Mouse (Mus musculus) G1E (cell line): ENCODE data around the gene Duoxa2. TPM values are rescaled to one million over a fixed set of nuclear protein-coding genes. Genes with fewer than 3 reads are reported as not detected.

Experiments used
- ATAC-seq: 2 replicates; pipeline ENCODE4 v1.8.0; 2016; ENCODE audit warnings: mild to moderate bottlenecking; ENCODE audit not compliant: insufficient number of reproducible peaks, poor library complexity, low FRiP score, severe bottlenecking; ENCODE audit errors: extremely low read depth
- DNase-seq: peaks from one replicate; pipeline ENCODE4 v3.0.0; 2012; ENCODE audit warnings: low spot score
- H3K27me3 ChIP-seq: 2 replicates; pipeline ENCODE4 v1.6.1; 2012; ENCODE audit warnings: mild to moderate bottlenecking, low read length, inconsistent platforms; ENCODE audit not compliant: insufficient read depth
- H3K36me3 ChIP-seq: replicated peaks from 2 replicates; pipeline ENCODE3; 2012; ENCODE audit warnings: mild to moderate bottlenecking, inconsistent platforms
- H3K4me1 ChIP-seq: 2 replicates; pipeline ENCODE4 v1.6.1; 2012; ENCODE audit warnings: low read depth, low read length, inconsistent platforms, mixed read lengths; ENCODE audit not compliant: insufficient read depth
- H3K4me3 ChIP-seq: 2 replicates; pipeline ENCODE4 v1.5.1; 2012; ENCODE audit warnings: low read depth, mild to moderate bottlenecking, inconsistent platforms, low read length, moderate library complexity, mixed read lengths
- H3K9me3 ChIP-seq: replicated peaks from 2 replicates; pipeline ENCODE4 v1.6.1; 2012; ENCODE audit warnings: inconsistent platforms
- CTCF ChIP-seq: IDR thresholded peaks from 2 replicates; pipeline ENCODE4 v1.5.1; 2012; ENCODE audit warnings: low read depth, low read length, inconsistent platforms, mixed read lengths
- GATA1 ChIP-seq: IDR thresholded peaks from 2 replicates; pipeline ENCODE4 v1.6.1; 2012; ENCODE audit warnings: borderline replicate concordance, low read length, inconsistent platforms, mixed read lengths
- GATA2 ChIP-seq: IDR thresholded peaks from 2 replicates; pipeline ENCODE4 v1.6.1; 2012; ENCODE audit warnings: low read depth, low read length, inconsistent platforms, borderline replicate concordance
- POLR2AphosphoS5 ChIP-seq: IDR thresholded peaks from 2 replicates; pipeline ENCODE4 v1.6.1; 2012; ENCODE audit warnings: low read depth, low read length, inconsistent platforms; ENCODE audit not compliant: insufficient replicate concordance
- TAL1 ChIP-seq: conservative IDR thresholded peaks from 2 replicates; pipeline ENCODE4 v1.6.1; 2012; ENCODE audit warnings: low read depth, low read length, inconsistent platforms, mixed read lengths
- polyA plus RNA-seq: library from polyadenylated mRNA; stranded (reverse); fragments of >175 nt; gene quantifications from 2 replicates; pipeline ENCODE4 v1.2.3, GENCODE M21; 2012
- total RNA-seq, 2 experiments: library from RNA; stranded (forward) in 1 of 2; stranded (reverse) in 1 of 2; fragments of 200-1000 nt in 1 of 2; fragments of >200 nt in 1 of 2; fragmentation: Nextera tagmentation in 1 of 2; gene quantifications; 2 replicates each; pipeline ENCODE4 v1.2.3; 2014 to 2017

Duoxa2 gene
- total and polyA plus RNA-seq, 3 experiments: 0.16 TPM; not detected in 2

- TF ChIP-seq GATA2: no peak
- TF ChIP-seq CTCF: peak; percentile 31; the same call in 1 of the 2 replicates
- H3K27me3 ChIP-seq: peaks cover 70% of the 10 kb centered on the region
- H3K9me3 ChIP-seq: no peaks in the 10 kb centered on the region
- H3K4me1 ChIP-seq: peaks cover 16% of the 10 kb centered on the region
- H3K4me3 ChIP-seq: peak overlapping the region; percentile 73
- ATAC-seq (peak; percentile 61; the same call in 1 of the 2 replicates), DNase-seq (peak; percentile 73)
- no peaks in the 10 kb centered on the region for H3K36me3 ChIP-seq
These were observed 49.9 kb downstream of the Duoxa2 start for GRCm38 (mm10) chr2:122348531-122349131.

- Histone ChIP-seq H3K4me3 (peak overlapping the region; percentile 73), H3K4me1 (peaks cover 16% of the 10 kb centered on the region), H3K36me3 (no peaks in the 10 kb centered on the region), H3K27me3 (peaks cover 72% of the 10 kb centered on the region), H3K9me3 (no peaks in the 10 kb centered on the region)
- ATAC-seq: no peak
- TF ChIP-seq CTCF: no peak
- no peak for TF ChIP-seq POLR2AphosphoS5
- TF ChIP-seq GATA1: no peak
- no peak for TF ChIP-seq TAL1
- TF ChIP-seq GATA2: no peak
- DNase-seq: no peak
These were observed 50.6 kb downstream of the Duoxa2 start for GRCm38 (mm10) chr2:122349136-122349785.

- Histone ChIP-seq H3K4me3 (no peak overlapping the region), H3K9me3 (no peaks in the 10 kb centered on the region), H3K36me3 (no peaks in the 10 kb centered on the region), H3K27me3 (peaks cover 72% of the 10 kb centered on the region), H3K4me1 (peaks cover 16% of the 10 kb centered on the region)
- TF ChIP-seq TAL1 (no peak), GATA2 (no peak), GATA1 (no peak), POLR2AphosphoS5 (no peak)
- no peak for DNase-seq
- no peak for ATAC-seq
These were observed 52.6 kb downstream of the Duoxa2 start for GRCm38 (mm10) chr2:122351156-122351930.

- Histone ChIP-seq H3K4me3 (no peak overlapping the region), H3K4me1 (peaks cover 16% of the 10 kb centered on the region), H3K36me3 (no peaks in the 10 kb centered on the region), H3K9me3 (no peaks in the 10 kb centered on the region), H3K27me3 (peaks cover 72% of the 10 kb centered on the region)
- no peak for DNase-seq
- ATAC-seq: no peak
- TF ChIP-seq TAL1 (no peak), GATA2 (no peak), POLR2AphosphoS5 (no peak), GATA1 (no peak), CTCF (no peak)
These were observed 53.2 kb downstream of the Duoxa2 start for GRCm38 (mm10) chr2:122351931-122352329.

Other genes with a start within 250 kb of the Duoxa2 start
- gene Spg11, start 180.5 kb upstream of the Duoxa2 start, total RNA-seq (2014; fragmentation: Nextera tagmentation): 10.4 and 15.5 TPM in 2 replicates
- gene Spg11, start 180.5 kb upstream of the Duoxa2 start, total RNA-seq (2017): 9.9 and 10.7 TPM in 2 replicates
- 1.1 TPM in 2 replicates for gene Spg11, start 180.5 kb upstream of the Duoxa2 start, polyA plus RNA-seq
- gene B2m, start 151.2 kb upstream of the Duoxa2 start, total RNA-seq (2014; fragmentation: Nextera tagmentation): 996 and 1,120 TPM in 2 replicates
- 2,007 and 2,025 TPM in 2 replicates for gene B2m, start 151.2 kb upstream of the Duoxa2 start, total RNA-seq (2017)
- 28.8 and 29.6 TPM in 2 replicates for gene B2m, start 151.2 kb upstream of the Duoxa2 start, polyA plus RNA-seq
- gene Trim69, start 138.2 kb upstream of the Duoxa2 start, total RNA-seq (2014; fragmentation: Nextera tagmentation): not detected in 2 replicates
- gene Trim69, start 138.2 kb upstream of the Duoxa2 start, total RNA-seq (2017): not detected in 2 replicates
- gene Trim69, start 138.2 kb upstream of the Duoxa2 start, polyA plus RNA-seq: not detected in 2 replicates
- 1.1 and 1.9 TPM in 2 replicates for gene Patl2, start 112.7 kb upstream of the Duoxa2 start, total RNA-seq (2014; fragmentation: Nextera tagmentation)
- gene Patl2, start 112.7 kb upstream of the Duoxa2 start, total RNA-seq (2017): 13.7 and 14.5 TPM in 2 replicates
- 0.04 and 0.09 TPM in 2 replicates for gene Patl2, start 112.7 kb upstream of the Duoxa2 start, polyA plus RNA-seq
- gene Terb2, start 112.6 kb upstream of the Duoxa2 start, total RNA-seq (2014; fragmentation: Nextera tagmentation): not detected in 2 replicates
- gene Terb2, start 112.6 kb upstream of the Duoxa2 start, total RNA-seq (2017): not detected in 2 replicates
- not detected in 2 replicates for gene Terb2, start 112.6 kb upstream of the Duoxa2 start, polyA plus RNA-seq
- 211 and 213 TPM in 2 replicates for gene Sord, start 64.2 kb upstream of the Duoxa2 start, total RNA-seq (2014; fragmentation: Nextera tagmentation)
- gene Sord, start 64.2 kb upstream of the Duoxa2 start, total RNA-seq (2017): 230 and 241 TPM in 2 replicates
- 91.7 and 102 TPM in 2 replicates for gene Sord, start 64.2 kb upstream of the Duoxa2 start, polyA plus RNA-seq
- not detected in 2 replicates for gene Duox2, start 451 bp upstream of the Duoxa2 start, total RNA-seq (2014; fragmentation: Nextera tagmentation)
- gene Duox2, start 451 bp upstream of the Duoxa2 start, total RNA-seq (2017): 0.16 TPM in 1 of 2 replicates, not detected in the other
- gene Duox2, start 451 bp upstream of the Duoxa2 start, polyA plus RNA-seq: not detected in 2 replicates
- gene Duoxa1, start 14.8 kb downstream of the Duoxa2 start, total RNA-seq (2014; fragmentation: Nextera tagmentation): not detected in 2 replicates
- gene Duoxa1, start 14.8 kb downstream of the Duoxa2 start, total RNA-seq (2017): 0.11 TPM in 1 of 2 replicates, not detected in the other
- gene Duoxa1, start 14.8 kb downstream of the Duoxa2 start, polyA plus RNA-seq: not detected in 2 replicates
- gene Duox1, start 16.8 kb downstream of the Duoxa2 start, total RNA-seq (2014; fragmentation: Nextera tagmentation): not detected in 2 replicates
- gene Duox1, start 16.8 kb downstream of the Duoxa2 start, total RNA-seq (2017): not detected in 2 replicates
- not detected in 2 replicates for gene Duox1, start 16.8 kb downstream of the Duoxa2 start, polyA plus RNA-seq
- not detected in 2 replicates for gene Shf, start 70.3 kb downstream of the Duoxa2 start, total RNA-seq (2014; fragmentation: Nextera tagmentation)
- 0.22 and 0.35 TPM in 2 replicates for gene Shf, start 70.3 kb downstream of the Duoxa2 start, total RNA-seq (2017)
- 0.27 and 0.54 TPM in 2 replicates for gene Shf, start 70.3 kb downstream of the Duoxa2 start, polyA plus RNA-seq
- gene Slc28a2, start 127.6 kb downstream of the Duoxa2 start, total RNA-seq (2014; fragmentation: Nextera tagmentation): 0.19 TPM in 1 of 2 replicates, not detected in the other
- 0.05 and 0.06 TPM in 2 replicates for gene Slc28a2, start 127.6 kb downstream of the Duoxa2 start, total RNA-seq (2017)
- 0.01 TPM in 1 of 2 replicates, not detected in the other for gene Slc28a2, start 127.6 kb downstream of the Duoxa2 start, polyA plus RNA-seq
- not detected in 2 replicates for gene Gm14085, start 186.0 kb downstream of the Duoxa2 start, total RNA-seq (2014; fragmentation: Nextera tagmentation)
- gene Gm14085, start 186.0 kb downstream of the Duoxa2 start, total RNA-seq (2017): 0.06 and 0.22 TPM in 2 replicates
- gene Gm14085, start 186.0 kb downstream of the Duoxa2 start, polyA plus RNA-seq: 0.02 TPM in 1 of 2 replicates, not detected in the other